Comparison of ENCODE assay signal across 8 mouse cellular contexts in the genomic region with DNA sequence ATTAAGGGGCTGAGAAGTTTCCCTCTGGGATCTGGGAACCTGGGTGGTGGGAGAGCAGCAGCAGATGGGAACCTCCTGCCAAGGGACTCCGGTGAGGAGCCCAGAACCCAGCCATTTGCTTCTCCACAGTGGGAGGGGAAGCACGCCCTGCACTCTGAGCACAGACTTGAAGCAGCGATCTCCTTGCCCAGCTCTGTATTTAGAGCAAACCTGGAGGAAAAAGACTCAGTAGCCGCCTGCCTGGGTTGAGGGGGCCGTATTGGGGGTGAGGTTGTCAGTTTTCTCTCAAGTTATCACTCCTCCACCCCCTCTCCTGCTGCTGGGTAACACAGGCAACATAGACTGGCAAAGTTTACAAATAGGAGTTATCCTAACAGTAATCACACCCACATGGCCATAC. TPM values are rescaled to one million over a fixed set of nuclear protein-coding genes. Genes with fewer than 3 reads are reported as not detected.
A peak's percentile ranks its signal among the peaks of the same experiment; 100 is the strongest.
DNase-seq lines count a peak whose midpoint lies in the region; ATAC-seq and TF ChIP-seq lines count a peak whose summit lies in the region.

No protein-coding gene starts in this region.

- no peak for TF ChIP-seq EP300 in stomach, postnatal 0 days (optimal IDR thresholded peaks at IDR 0.05)

- intact Hi-C loops in gastrocnemius, postnatal 14 days (cut with DNase I; ENCODE audit: low total_unique reads): loop anchor here (5.0 kb wide), 1 partner anchor 186 kb away; no protein-coding TSS in a partner anchor

- TF ChIP-seq CTCF in stomach, postnatal 0 days (IDR thresholded peaks at IDR 0.05; ENCODE audit: low read depth): no peak

- H3K4me2 ChIP-seq in heart, embryonic 12.5 days: peak overlapping the region; percentile 59
- 0 out of 2 replicates have a peak overlapping the region, but pooled peaks have one; percentile 3 for H3K4me2 ChIP-seq in stomach, embryonic 14.5 days (replicated peaks; ENCODE audit: low read depth, low read length)
- no peak overlapping the region for H3K4me2 ChIP-seq in stomach, postnatal 0 days (replicated peaks; ENCODE audit: low read depth)
- H3K4me2 ChIP-seq in limb, embryonic 11.5 days (ENCODE audit: low read depth, severe bottlenecking): peak overlapping the region; percentile 24

- H3K4me3 ChIP-seq in heart, embryonic 12.5 days: peak overlapping the region; percentile 19
- H3K4me3 ChIP-seq in stomach, embryonic 14.5 days (ENCODE audit: low read depth, low read length): no peak overlapping the region
- H3K4me3 ChIP-seq in stomach, postnatal 0 days (ENCODE audit: low read depth, low read length): no peak overlapping the region
- H3K4me3 ChIP-seq in limb, embryonic 11.5 days (ENCODE audit: low read depth, low read length): no peak overlapping the region

- DNase-seq in heart, adult 18-20 months: no peak
- DNase-seq in stomach, postnatal 0 days (ENCODE audit: low spot score): no peak
- peak; percentile 26 for DNase-seq in limb, embryonic 11.5 days (ENCODE audit: low spot score)
- peak; percentile 40 for DNase-seq in testis, postnatal 10 days (ENCODE audit: low spot score)
- no peak for DNase-seq in gastrocnemius, postnatal 14 days
- DNase-seq in spleen, postnatal 14 days (ENCODE audit: low spot score in 2 of 2): no peak

- 14% methylated on average over 5 of the region's 5 CpGs for WGBS in heart, embryonic 12.5 days
- 32% methylated on average over 5 of the region's 5 CpGs for WGBS in stomach, embryonic 14.5 days
- WGBS in stomach, postnatal 0 days: 14% methylated on average over 5 of the region's 5 CpGs
- WGBS in limb, embryonic 11.5 days: 13% methylated on average over 5 of the region's 5 CpGs

- no peak overlapping the region for H3K9ac ChIP-seq in heart, embryonic 12.5 days
- no peak overlapping the region for H3K9ac ChIP-seq in stomach, embryonic 14.5 days (replicated peaks; ENCODE audit: low read depth, low read length)
- no peak overlapping the region for H3K9ac ChIP-seq in stomach, postnatal 0 days (ENCODE audit: low read length)
- no peak overlapping the region for H3K9ac ChIP-seq in limb, embryonic 11.5 days (ENCODE audit: low read length)

- H3K27ac ChIP-seq in heart, embryonic 12.5 days (ENCODE audit: poor library complexity, severe bottlenecking): no peak overlapping the region
- no peak overlapping the region for H3K27ac ChIP-seq in stomach, embryonic 14.5 days (ENCODE audit: low read length)
- H3K27ac ChIP-seq in stomach, postnatal 0 days (replicated peaks): no peak overlapping the region
- H3K27ac ChIP-seq in limb, embryonic 11.5 days (replicated peaks; ENCODE audit: low read depth, low read length): no peak overlapping the region

- no peaks in the 10 kb centered on the region for H3K36me3 ChIP-seq in heart, embryonic 12.5 days
- H3K36me3 ChIP-seq in stomach, embryonic 14.5 days (ENCODE audit: control insufficient read depth, insufficient read depth, low read length): no peaks in the 10 kb centered on the region
- H3K36me3 ChIP-seq in stomach, postnatal 0 days (ENCODE audit: control insufficient read depth, insufficient read depth, low read length): no peaks in the 10 kb centered on the region
- H3K36me3 ChIP-seq in limb, embryonic 11.5 days (ENCODE audit: control insufficient read depth, insufficient read depth, low read length): no peaks in the 10 kb centered on the region

- H3K27me3 ChIP-seq in heart, embryonic 12.5 days (replicated peaks): peaks cover 55% of the 10 kb centered on the region
- H3K27me3 ChIP-seq in stomach, embryonic 14.5 days (ENCODE audit: control insufficient read depth, insufficient read depth, low read length): peaks cover 15% of the 10 kb centered on the region
- H3K27me3 ChIP-seq in stomach, postnatal 0 days (ENCODE audit: control insufficient read depth, insufficient read depth, low read length): no peaks in the 10 kb centered on the region
- peaks cover 51% of the 10 kb centered on the region for H3K27me3 ChIP-seq in limb, embryonic 11.5 days (ENCODE audit: control insufficient read depth, insufficient read depth, low read length)

- no peak for ATAC-seq in heart, embryonic 12.5 days (ENCODE audit: insufficient number of reproducible peaks, low FRiP score)
- no peak for ATAC-seq in stomach, embryonic 14.5 days (ENCODE audit: insufficient number of reproducible peaks, insufficient read depth, low FRiP score, low read depth)
- ATAC-seq in stomach, postnatal 0 days (ENCODE audit: low FRiP score, low TSS enrichment): no peak
- 0 out of 2 replicates have a peak, but pooled peaks have one; percentile 18 for ATAC-seq in limb, embryonic 11.5 days (ENCODE audit: insufficient number of reproducible peaks, low FRiP score, low TSS enrichment, low read depth)

- H3K4me1 ChIP-seq in heart, embryonic 12.5 days (replicated peaks): 0 out of 2 replicates have a peak, but pooled peaks cover 3% of the 10 kb centered on the region
- H3K4me1 ChIP-seq in stomach, embryonic 14.5 days (ENCODE audit: control insufficient read depth, insufficient read depth, low read length): no peaks in the 10 kb centered on the region
- H3K4me1 ChIP-seq in stomach, postnatal 0 days (replicated peaks; ENCODE audit: control insufficient read depth, insufficient read depth): no peaks in the 10 kb centered on the region
- no peaks in the 10 kb centered on the region for H3K4me1 ChIP-seq in limb, embryonic 11.5 days (ENCODE audit: control insufficient read depth, insufficient read depth, low read length)

- H3K9me3 ChIP-seq in heart, embryonic 12.5 days (replicated peaks): no peaks in the 10 kb centered on the region; the same call in 1 of the 2 replicates
- no peaks in the 10 kb centered on the region for H3K9me3 ChIP-seq in stomach, embryonic 14.5 days (ENCODE audit: control insufficient read depth, low read depth, low read length)
- no peaks in the 10 kb centered on the region for H3K9me3 ChIP-seq in stomach, postnatal 0 days (ENCODE audit: control insufficient read depth, low read length)
- no peaks in the 10 kb centered on the region for H3K9me3 ChIP-seq in limb, embryonic 11.5 days (ENCODE audit: control insufficient read depth, low read length)

RNA-seq across cellular contexts. Expression of gene Arx, which starts 4.5 kb away (rescaled TPM):
- 0.10 TPM in 1 of 2 replicates, not detected in the other for polyA plus RNA-seq in heart, embryonic 12.5 days (2016; fragmentation: Nextera tagmentation; extraction: Ambion mirVana)
- not detected for total RNA-seq in heart, adult 18-20 months (2021)
- 0.08 and 0.13 TPM in 2 replicates for polyA plus RNA-seq in stomach, embryonic 14.5 days (2014; fragmentation: Nextera tagmentation; extraction: Ambion mirVana)
- polyA plus RNA-seq in stomach, postnatal 0 days (2015; fragmentation: Nextera tagmentation; extraction: Ambion mirVana): 0.32 and 0.36 TPM in 2 replicates
- 0.17 and 0.21 TPM in 2 replicates for polyA plus RNA-seq in limb, embryonic 11.5 days (2014; fragmentation: Nextera tagmentation; extraction: Ambion mirVana)
- under 1 TPM; 0.29 to 0.49 TPM for total RNA-seq in gastrocnemius, postnatal 14 days (2021)

Comparison
In these comparisons a context has a peak if more than half of its experiments do, and no peak if none do; other contexts are left out.
1. DNase-seq: peak in limb, embryonic 11.5 days (single experiment) and testis, postnatal 10 days (single experiment); none in heart, adult 18-20 months (0 of 2), stomach, postnatal 0 days (single experiment), gastrocnemius, postnatal 14 days (single experiment) and spleen, postnatal 14 days (0 of 2).